Mouse (Mus musculus): ENCODE data around the gene G2e3.

G2e3 gene

GRCm38 (mm10) chr12:51347988-51348697 lies at the start of gene G2e3:
Gene G2e3, plus strand, starts transcription at chr12:51348061.
- DNase-seq (ENCODE audit: low read depth, low spot score), result peak; percentile 86

- no peak for DNase-seq (ENCODE audit: low read depth, low spot score)
Observed at GRCm38 (mm10) chr12:51323604-51324003, 24.3 kb upstream of the G2e3 start.

GRCm38 (mm10) chr12:51326819-51327218 lies 21.0 kb upstream of the G2e3 start:
- no peak for DNase-seq (ENCODE audit: low read depth, low spot score)

- no peak for DNase-seq (ENCODE audit: low read depth, low spot score)
Observed at GRCm38 (mm10) chr12:51337014-51337413, 10.8 kb upstream of the G2e3 start.

GRCm38 (mm10) chr12:51346121-51346520 lies 1.7 kb upstream of the G2e3 start:
- peak; percentile 16 for DNase-seq (ENCODE audit: low read depth, low spot score)

GRCm38 (mm10) chr12:51348698-51348998 lies 787 bp downstream of the G2e3 start:
- no peak for DNase-seq (ENCODE audit: low read depth, low spot score)

- DNase-seq (ENCODE audit: low read depth, low spot score), result no peak
Observed at GRCm38 (mm10) chr12:51355296-51355695, 7.4 kb downstream of the G2e3 start.

GRCm38 (mm10) chr12:51361294-51361693 lies 13.4 kb downstream of the G2e3 start:
- DNase-seq (ENCODE audit: low read depth, low spot score), result no peak

GRCm38 (mm10) chr12:51362898-51363297 lies 15.0 kb downstream of the G2e3 start:
- DNase-seq (ENCODE audit: low read depth, low spot score), result no peak

- no peak for DNase-seq (ENCODE audit: low read depth, low spot score)
Observed at GRCm38 (mm10) chr12:51368504-51368903, 20.6 kb downstream of the G2e3 start.

- peak; percentile 88 for DNase-seq (ENCODE audit: low read depth, low spot score)
Observed at GRCm38 (mm10) chr12:51377003-51377887, 29.4 kb downstream of the G2e3 start, which contains the start of gene Scfd1. Gene Scfd1, plus strand, starts transcription at chr12:51377510.

- no peak for DNase-seq (ENCODE audit: low read depth, low spot score)
Observed at GRCm38 (mm10) chr12:51377888-51378190, 30.0 kb downstream of the G2e3 start.

GRCm38 (mm10) chr12:51399871-51400270 lies 52.0 kb downstream of the G2e3 start:
- DNase-seq (ENCODE audit: low read depth, low spot score), result no peak

- no peak for DNase-seq (ENCODE audit: low read depth, low spot score)
Observed at GRCm38 (mm10) chr12:51402060-51402698, 54.3 kb downstream of the G2e3 start.

- DNase-seq (ENCODE audit: low read depth, low spot score), result no peak
Observed at GRCm38 (mm10) chr12:51403987-51404586, 56.2 kb downstream of the G2e3 start.

- no peak for DNase-seq (ENCODE audit: low read depth, low spot score)
Observed at GRCm38 (mm10) chr12:51411362-51411761, 63.5 kb downstream of the G2e3 start.

Measured in WW6 (cell line).